Mouse (Mus musculus): ENCODE data around the gene Rspry1. TPM values are rescaled to one million over a fixed set of nuclear protein-coding genes. Genes with fewer than 3 reads are reported as not detected.

Gene Rspry1
- total RNA-seq, 1 experiment: 22.4 TPM

DNA sequence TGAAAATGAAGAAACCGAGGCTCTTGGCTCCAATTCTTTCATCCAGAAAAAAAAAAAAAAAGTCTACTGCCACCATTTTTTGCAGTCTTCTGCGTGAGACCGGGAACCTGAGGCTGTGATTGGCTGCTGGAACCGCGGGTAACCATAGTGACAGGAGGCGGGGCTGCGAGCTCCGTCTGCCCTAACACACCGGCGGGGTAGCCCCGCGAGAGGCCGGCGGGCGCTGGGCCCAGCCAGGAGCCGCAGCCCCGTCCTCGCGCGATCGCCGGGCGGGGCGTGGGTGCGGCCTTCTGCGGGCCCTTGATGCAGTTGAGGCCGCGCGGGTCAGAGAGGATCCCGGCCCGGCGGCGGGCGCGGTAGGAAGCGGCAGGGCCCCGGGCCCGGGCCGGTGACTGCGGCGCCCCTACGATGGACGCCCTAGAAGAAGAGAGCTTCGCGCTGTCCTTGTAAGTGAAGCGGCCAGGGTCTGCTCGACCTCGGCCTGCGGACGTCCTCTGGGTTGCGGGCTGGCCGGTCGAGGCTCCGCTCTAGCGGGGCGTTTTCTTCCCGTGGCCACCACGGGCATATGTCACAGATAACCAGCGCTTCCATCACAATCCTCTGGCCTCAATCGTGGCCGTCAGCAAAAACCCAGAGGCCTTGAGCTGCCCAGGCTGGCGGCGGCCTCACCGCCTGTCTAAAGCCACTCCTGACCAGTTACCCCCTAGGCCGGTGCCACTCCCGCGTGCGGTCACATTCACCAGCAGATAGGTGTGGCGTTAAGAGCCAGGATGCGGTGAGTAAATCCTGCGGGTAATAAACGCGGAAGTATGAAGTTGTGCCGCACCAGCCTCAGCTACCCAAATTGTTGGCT lies 64.9 kb downstream of the Rspry1 start, which contains the start of gene Arl2bp:
Gene Arl2bp, plus strand, starts transcription at position 145 of the 853 bp plus-strand sequence.
- peak within 1 kb of the TSS; percentile 80 for H3K9ac ChIP-seq (ENCODE audit: insufficient read depth, low read depth, low read length, poor library complexity, severe bottlenecking)
- no peak for TF ChIP-seq ZC3H11A (IDR thresholded peaks at IDR 0.05; ENCODE audit: borderline replicate concordance, low read depth, low read length)
- peak; percentile 34; the same call in 1 of the 2 replicates for TF ChIP-seq HCFC1 (IDR thresholded peaks at IDR 0.05; ENCODE audit: borderline replicate concordance, insufficient read depth, low read length)
- peak; percentile 97 for TF ChIP-seq ZNF384 (IDR thresholded peaks at IDR 0.05; ENCODE audit: low read depth, low read length)
- peak; percentile 70; the same call in 1 of the 2 replicates for TF ChIP-seq CHD2 (IDR thresholded peaks at IDR 0.05; ENCODE audit: low read depth, low read length)
- no peak for TF ChIP-seq MAFK (IDR thresholded peaks at IDR 0.05; ENCODE audit: insufficient read depth, low read depth, low read length)
- in situ Hi-C loops (cut with MboI; ENCODE audit: low sequenced_read_pairs in 2 of 2, unreplicated experiment in 2 of 2): no loop called here

GRCm38 (mm10) chr8:94674384-94674783 lies 72.6 kb downstream of the Rspry1 start:
- Histone ChIP-seq H3K9me3 (ENCODE audit: control insufficient read depth, insufficient read depth, low read depth, low read length) (no peaks in the 10 kb centered on the region), H3K4me3 (ENCODE audit: insufficient read depth in 1 of 2, low read depth in 1 of 2, low read length in 2 of 2, poor library complexity in 1 of 2, severe bottlenecking in 1 of 2) (no peak overlapping the region), H3K36me3 (ENCODE audit: control insufficient read depth, insufficient read depth, low read length, poor library complexity, severe bottlenecking) (peaks cover 23% of the 10 kb centered on the region), H3K27ac (ENCODE audit: insufficient read depth, low read depth, low read length, poor library complexity, severe bottlenecking) (no peak overlapping the region), H3K4me1 (ENCODE audit: control insufficient read depth in 2 of 2, insufficient read depth in 2 of 2, low read length in 2 of 2, poor library complexity in 1 of 2) (no peaks in the 10 kb centered on the region), H3K9ac (ENCODE audit: insufficient read depth, low read depth, low read length, poor library complexity, severe bottlenecking) (no peak overlapping the region)
- DNase-seq (ENCODE audit: low read depth, low spot score): no peak
- no peak for TF ChIP-seq ZNF384 (IDR thresholded peaks at IDR 0.05; ENCODE audit: low read depth, low read length)
- no peak for TF ChIP-seq HCFC1 (IDR thresholded peaks at IDR 0.05; ENCODE audit: borderline replicate concordance, insufficient read depth, low read length)
- no peak for TF ChIP-seq CHD2 (IDR thresholded peaks at IDR 0.05; ENCODE audit: low read depth, low read length)
- no peak for TF ChIP-seq ZC3H11A (IDR thresholded peaks at IDR 0.05; ENCODE audit: borderline replicate concordance, low read depth, low read length)
- TF ChIP-seq MAFK (IDR thresholded peaks at IDR 0.05; ENCODE audit: insufficient read depth, low read depth, low read length): no peak
- in situ Hi-C loops (cut with MboI; ENCODE audit: low sequenced_read_pairs in 2 of 2, unreplicated experiment in 2 of 2): no loop called here

More for the DNA sequence above, 64.9 kb downstream of the Rspry1 start, which contains the start of gene Arl2bp:
- peak; percentile 91 for DNase-seq (ENCODE audit: low read depth, low spot score)
- Histone ChIP-seq H3K27ac (ENCODE audit: insufficient read depth, low read depth, low read length, poor library complexity, severe bottlenecking) (no peak within 1 kb of the TSS), H3K9me3 (ENCODE audit: control insufficient read depth, insufficient read depth, low read depth, low read length) (no peaks in the 10 kb centered on the region), H3K36me3 (ENCODE audit: control insufficient read depth, insufficient read depth, low read length, poor library complexity, severe bottlenecking) (peaks cover 2% of the 10 kb centered on the region; the same call in 1 of the 2 replicates), H3K4me1 (ENCODE audit: control insufficient read depth in 2 of 2, insufficient read depth in 2 of 2, low read length in 2 of 2, poor library complexity in 1 of 2) (no peaks in the 10 kb centered on the region), H3K4me3 (ENCODE audit: insufficient read depth in 1 of 2, low read depth in 1 of 2, low read length in 2 of 2, poor library complexity in 1 of 2, severe bottlenecking in 1 of 2) (peak within 1 kb of the TSS; percentile 80 to 83)

DNA sequence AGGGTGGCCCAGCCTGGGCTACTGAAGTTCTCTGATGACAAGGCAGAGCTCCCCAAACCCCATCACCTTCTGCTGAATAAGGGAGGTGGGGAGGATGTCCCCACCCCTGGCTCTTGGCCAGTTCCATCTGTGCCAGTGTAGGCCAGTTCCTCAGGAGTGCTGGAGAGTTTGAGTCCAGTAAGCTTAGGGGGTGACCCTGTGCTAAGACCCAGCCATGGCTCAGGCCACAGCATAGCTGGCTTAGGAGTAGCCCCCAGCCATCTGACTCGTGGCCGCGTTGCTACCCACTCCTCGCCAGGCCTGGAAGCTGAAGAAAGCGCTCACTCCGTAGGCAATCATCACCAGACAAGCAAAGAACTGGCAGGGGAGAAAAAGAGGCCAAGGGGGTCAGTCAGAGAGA lies 74.2 kb downstream of the Rspry1 start:
- Histone ChIP-seq H3K27ac (ENCODE audit: insufficient read depth, low read depth, low read length, poor library complexity, severe bottlenecking) (no peak overlapping the region), H3K4me1 (ENCODE audit: control insufficient read depth in 2 of 2, insufficient read depth in 2 of 2, low read length in 2 of 2, poor library complexity in 1 of 2) (no peaks in the 10 kb centered on the region), H3K9me3 (ENCODE audit: control insufficient read depth, insufficient read depth, low read depth, low read length) (no peaks in the 10 kb centered on the region), H3K4me3 (ENCODE audit: insufficient read depth in 1 of 2, low read depth in 1 of 2, low read length in 2 of 2, poor library complexity in 1 of 2, severe bottlenecking in 1 of 2) (no peak overlapping the region), H3K9ac (ENCODE audit: insufficient read depth, low read depth, low read length, poor library complexity, severe bottlenecking) (no peak overlapping the region), H3K36me3 (ENCODE audit: control insufficient read depth, insufficient read depth, low read length, poor library complexity, severe bottlenecking) (peaks cover 22% of the 10 kb centered on the region)
- no peak for DNase-seq (ENCODE audit: low read depth, low spot score)
- TF ChIP-seq ZNF384 (IDR thresholded peaks at IDR 0.05; ENCODE audit: low read depth, low read length) (no peak), ZC3H11A (IDR thresholded peaks at IDR 0.05; ENCODE audit: borderline replicate concordance, low read depth, low read length) (no peak), CHD2 (IDR thresholded peaks at IDR 0.05; ENCODE audit: low read depth, low read length) (no peak), HCFC1 (IDR thresholded peaks at IDR 0.05; ENCODE audit: borderline replicate concordance, insufficient read depth, low read length) (no peak), MAFK (IDR thresholded peaks at IDR 0.05; ENCODE audit: insufficient read depth, low read depth, low read length) (no peak)
- in situ Hi-C loops (cut with MboI; ENCODE audit: low sequenced_read_pairs in 2 of 2, unreplicated experiment in 2 of 2): no loop called here

- Histone ChIP-seq H3K9ac (ENCODE audit: insufficient read depth, low read depth, low read length, poor library complexity, severe bottlenecking) (no peak overlapping the region), H3K36me3 (ENCODE audit: control insufficient read depth, insufficient read depth, low read length, poor library complexity, severe bottlenecking) (peaks cover 7% of the 10 kb centered on the region), H3K4me1 (ENCODE audit: control insufficient read depth in 2 of 2, insufficient read depth in 2 of 2, low read length in 2 of 2, poor library complexity in 1 of 2) (peaks cover 0 to 8% of the 10 kb centered on the region in 2 experiments; a peak in 1 of 4 replicates), H3K4me3 (ENCODE audit: insufficient read depth in 1 of 2, low read depth in 1 of 2, low read length in 2 of 2, poor library complexity in 1 of 2, severe bottlenecking in 1 of 2) (no peak overlapping the region), H3K27ac (ENCODE audit: insufficient read depth, low read depth, low read length, poor library complexity, severe bottlenecking) (no peak overlapping the region), H3K9me3 (ENCODE audit: control insufficient read depth, insufficient read depth, low read depth, low read length) (no peaks in the 10 kb centered on the region)
- TF ChIP-seq MAFK (IDR thresholded peaks at IDR 0.05; ENCODE audit: insufficient read depth, low read depth, low read length) (no peak), ZNF384 (IDR thresholded peaks at IDR 0.05; ENCODE audit: low read depth, low read length) (no peak), ZC3H11A (IDR thresholded peaks at IDR 0.05; ENCODE audit: borderline replicate concordance, low read depth, low read length) (no peak), CHD2 (IDR thresholded peaks at IDR 0.05; ENCODE audit: low read depth, low read length) (no peak), HCFC1 (IDR thresholded peaks at IDR 0.05; ENCODE audit: borderline replicate concordance, insufficient read depth, low read length) (no peak)
- no peak for DNase-seq (ENCODE audit: low read depth, low spot score)
- in situ Hi-C loops (cut with MboI; ENCODE audit: low sequenced_read_pairs in 2 of 2, unreplicated experiment in 2 of 2): no loop called here
Observed at GRCm38 (mm10) chr8:94678582-94678981, 76.8 kb downstream of the Rspry1 start.

Data from ES-E14 (cell line).